Mouse (Mus musculus): ENCODE results near the gene Rhbdf1.

DNA sequence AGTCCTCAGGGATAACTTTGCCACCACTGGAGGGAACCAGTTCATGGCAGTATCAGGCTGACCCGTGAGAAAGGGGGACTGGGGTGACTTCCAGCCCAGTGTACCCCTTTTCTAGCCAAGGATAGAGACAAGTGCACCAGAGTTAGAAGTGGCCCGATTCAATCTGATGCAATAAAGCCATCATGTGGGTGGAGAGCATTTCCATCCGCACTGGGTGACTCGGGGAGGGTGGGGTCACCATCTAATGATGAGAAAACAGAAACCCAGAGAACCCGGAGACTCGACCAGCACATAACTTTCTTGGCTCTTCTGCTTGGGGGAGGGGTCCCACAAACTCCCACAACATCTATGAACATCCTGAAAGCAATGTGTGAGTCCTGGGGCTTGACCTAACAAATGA is 25.4 kb downstream of the Rhbdf1 start:
- TF ChIP-seq CTCF (IDR thresholded peaks at IDR 0.05; ENCODE audit: control insufficient read depth, insufficient read depth, insufficient read length) (no peak), MYOG (IDR thresholded peaks at IDR 0.05; ENCODE audit: control insufficient read depth, extremely low read depth, insufficient read length) (no peak), MAX (IDR thresholded peaks at IDR 0.05) (no peak), FOSL1 (IDR thresholded peaks at IDR 0.05; ENCODE audit: insufficient read depth, low read length, poor library complexity, severe bottlenecking) (no peak), CEBPB (IDR thresholded peaks at IDR 0.05; ENCODE audit: low read depth) (no peak)
